Mouse (Mus musculus): ENCODE measurements around the gene Gm10282. TPM values are rescaled to one million over a fixed set of nuclear protein-coding genes. Genes with fewer than 3 reads are reported as not detected.

Gene Gm10282
- polyA plus RNA-seq, 2 experiments from 2014 or later, result 25.8 to 62.2 TPM

GRCm38 (mm10) chr8:72323131-72323725 lies 18.2 kb upstream of the Gm10282 start:
- no peak for ATAC-seq

GRCm38 (mm10) chr8:72322471-72322889 lies 17.4 kb upstream of the Gm10282 start:
- ATAC-seq, result peak; percentile 1

GRCm38 (mm10) chr8:72321635-72322441 lies 16.8 kb upstream of the Gm10282 start:
- no peak for ATAC-seq

GRCm38 (mm10) chr8:72320803-72321583 lies 15.9 kb upstream of the Gm10282 start:
- ATAC-seq, result no peak

- ATAC-seq, result no peak
Observed at GRCm38 (mm10) chr8:72319921-72320802, 15.1 kb upstream of the Gm10282 start.

- ATAC-seq, result no peak
Observed at GRCm38 (mm10) chr8:72319397-72319796, 14.3 kb upstream of the Gm10282 start.

GRCm38 (mm10) chr8:72318801-72319322 lies 13.8 kb upstream of the Gm10282 start, which contains the start of gene Klf2:
Klf2 (plus strand) TSS chr8:72319033.
- ATAC-seq, result peak; percentile 85

GRCm38 (mm10) chr8:72317741-72318301 lies 12.8 kb upstream of the Gm10282 start:
- no peak for ATAC-seq

GRCm38 (mm10) chr8:72316053-72316695 lies 11.1 kb upstream of the Gm10282 start:
- no peak for ATAC-seq

GRCm38 (mm10) chr8:72312926-72313518 lies 8.0 kb upstream of the Gm10282 start:
- ATAC-seq, result no peak

- no peak for ATAC-seq
Observed at GRCm38 (mm10) chr8:72310849-72311506, 5.9 kb upstream of the Gm10282 start.

- no peak for ATAC-seq
Observed at GRCm38 (mm10) chr8:72308276-72308675, 3.2 kb upstream of the Gm10282 start.

GRCm38 (mm10) chr8:72306913-72307312 lies 1.9 kb upstream of the Gm10282 start:
- ATAC-seq, result no peak

- ATAC-seq, result peak; percentile 68
Observed at GRCm38 (mm10) chr8:72303633-72304032, 1.4 kb downstream of the Gm10282 start.

GRCm38 (mm10) chr8:72302986-72303612 lies 2.0 kb downstream of the Gm10282 start:
- no peak for ATAC-seq

GRCm38 (mm10) chr8:72301497-72301896 lies 3.6 kb downstream of the Gm10282 start:
- no peak for ATAC-seq

- no peak for ATAC-seq
Observed at GRCm38 (mm10) chr8:72300654-72301400, 4.2 kb downstream of the Gm10282 start.

GRCm38 (mm10) chr8:72298928-72299327 lies 6.1 kb downstream of the Gm10282 start:
- ATAC-seq, result no peak

- no peak for ATAC-seq
Observed at GRCm38 (mm10) chr8:72296561-72296960, 8.5 kb downstream of the Gm10282 start.

All from activated CD4-positive, CD25-positive, alpha-beta regulatory T cell, adult 4 months (primary cell).